Mouse (Mus musculus) forebrain, postnatal 0 days (tissue): Measurements from ENCODE around the gene Arhgap21. TPM values are rescaled to one million over a fixed set of nuclear protein-coding genes. Genes with fewer than 3 reads are reported as not detected.
"Not testable (repeated sequence)": the region's sequence is repeated elsewhere in the genome, so short reads cannot be mapped to it uniquely, and the experiment has no call there.

ENCODE experiments used
- ATAC-seq: fragments of 200-750 bp; cut with Nextera tagmentation; 2 replicates; pipeline ENCODE4 v1.8.0; 2017; ENCODE audit warnings: mild to moderate bottlenecking, moderate library complexity
- DNase-seq: peaks from one replicate; pipeline ENCODE4 v3.0.0-alpha.2; 2015
- H3K27ac ChIP-seq: fragments of 300-500 bp; sonication (generic); 2 replicates; pipeline ENCODE4 v1.5.1; 2014; ENCODE audit warnings: low read depth, mild to moderate bottlenecking, antibody characterized with exemption, low read length, moderate library complexity, mixed read lengths
- H3K27me3 ChIP-seq: fragments of 300-500 bp; sonication (generic); 2 replicates; pipeline ENCODE4 v1.6.1; 2014; ENCODE audit warnings: mild to moderate bottlenecking, low read length, mixed read lengths; ENCODE audit not compliant: insufficient read depth
- H3K36me3 ChIP-seq: fragments of 300-500 bp; sonication (generic); 2 replicates; pipeline ENCODE4 v1.6.1; 2014; ENCODE audit warnings: mild to moderate bottlenecking, moderate library complexity; ENCODE audit not compliant: insufficient read depth
- H3K4me1 ChIP-seq: fragments of 300-500 bp; sonication (generic); 2 replicates; pipeline ENCODE4 v1.6.1; 2014; ENCODE audit warnings: antibody characterized with exemption; ENCODE audit not compliant: insufficient read depth
- H3K4me2 ChIP-seq: fragments of 300-500 bp; sonication (generic); 2 replicates; pipeline ENCODE4 v1.6.1; 2014; ENCODE audit warnings: low read depth, mild to moderate bottlenecking, moderate library complexity
- H3K4me3 ChIP-seq: fragments of 300-500 bp; sonication (generic); 2 replicates; pipeline ENCODE4 v1.5.1; 2014; ENCODE audit warnings: low read depth, low read length, mixed read lengths
- H3K9ac ChIP-seq: fragments of 300-500 bp; sonication (generic); 2 replicates; pipeline ENCODE4 v1.6.1; 2014; ENCODE audit warnings: mild to moderate bottlenecking
- H3K9me3 ChIP-seq: fragments of 300-500 bp; sonication (generic); 2 replicates; pipeline ENCODE4 v1.6.1; 2016; ENCODE audit warnings: low read length
- CTCF ChIP-seq: sonication (generic); IDR thresholded peaks from 2 replicates; pipeline ENCODE4 v1.5.1; 2016; ENCODE audit warnings: antibody characterized with exemption, control low read depth, low read depth
- WGBS: fragments of 180-500 bp; shearing (Covaris S2); extraction: QIAGEN DNeasy Blood & Tissue Kit; methylation state at CpG from one replicate; pipeline ENCODE4 v1.1.7; 2014; 5-methylcytosine and 5-hydroxymethylcytosine counted together
- polyA plus RNA-seq: library from polyadenylated mRNA; unstranded; fragments of >200 nt; fragmentation: Nextera tagmentation; extraction: Ambion mirVana; gene quantifications from 2 replicates; pipeline ENCODE4 v1.2.1, GENCODE M21; 2015
- total RNA-seq: library from RNA; depleted of rRNA; stranded (reverse); fragments of >200 nt; gene quantifications from 2 replicates; pipeline ENCODE4 v1.2.3, GENCODE M21; 2014

Arhgap21 gene
- total and polyA plus RNA-seq, 2 experiments from 2014 or later = 24.9 to 99.1 TPM

DNA sequence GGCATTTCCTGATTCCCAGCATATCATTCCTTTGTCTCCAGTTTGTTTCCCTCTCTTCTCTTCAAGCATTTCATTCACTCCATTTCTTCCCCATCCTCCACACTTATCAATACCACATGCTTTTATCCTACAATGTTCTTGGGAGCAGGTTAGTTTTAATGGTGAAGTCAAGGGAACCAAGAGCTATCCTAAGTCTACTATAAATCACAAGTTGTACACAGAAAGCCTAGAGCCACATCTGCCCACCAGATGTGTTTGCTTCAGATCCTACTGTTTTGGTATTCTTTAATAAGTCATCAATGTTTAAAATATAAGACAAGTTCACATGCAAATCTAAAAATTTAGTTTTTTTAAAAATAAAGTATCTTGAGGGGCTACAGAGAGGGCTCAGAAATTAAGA is 27.6 kb downstream of the Arhgap21 start:
- H3K4me1 ChIP-seq = 0 out of 2 replicates have a peak, but pooled peaks cover 7% of the 10 kb centered on the region
- no peaks in the 10 kb centered on the region for H3K36me3 ChIP-seq
- no peak overlapping the region for H3K4me2 ChIP-seq
- H3K27ac ChIP-seq = no peak overlapping the region
- no peaks in the 10 kb centered on the region for H3K9me3 ChIP-seq
- H3K9ac ChIP-seq = no peak overlapping the region
- ATAC-seq (no peak), DNase-seq (no peak)
- no peaks in the 10 kb centered on the region for H3K27me3 ChIP-seq
- H3K4me3 ChIP-seq = no peak overlapping the region
- TF ChIP-seq CTCF = no peak

DNA sequence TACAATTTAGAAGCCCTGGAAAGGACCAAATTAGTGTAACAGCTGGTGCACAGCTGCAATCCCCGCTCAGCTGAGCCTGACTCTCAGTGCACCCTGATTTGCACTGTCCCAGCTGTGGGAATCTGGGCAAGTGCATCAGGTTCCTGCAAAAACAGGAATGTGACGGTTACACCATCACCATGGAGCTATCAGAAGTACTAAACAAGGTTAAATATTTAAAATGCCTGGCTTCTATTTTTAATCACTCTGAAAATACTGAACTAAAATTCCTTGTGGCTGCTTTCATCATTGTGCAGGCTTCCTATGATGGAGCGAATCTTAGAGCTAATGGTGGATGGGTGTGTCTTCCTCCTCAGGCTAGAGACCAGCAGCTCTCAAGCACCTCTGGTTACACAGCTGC is 29.3 kb downstream of the Arhgap21 start:
- DNase-seq = no peak
- no peak overlapping the region for H3K4me2 ChIP-seq
- no peak overlapping the region for H3K4me3 ChIP-seq
- no peak for TF ChIP-seq CTCF
- H3K9ac ChIP-seq = no peak overlapping the region
- no peak for ATAC-seq
- no peaks in the 10 kb centered on the region for H3K27me3 ChIP-seq
- no peak overlapping the region for H3K27ac ChIP-seq
- WGBS = 81% methylated on average over 3 of the region's 3 CpGs
- no peaks in the 10 kb centered on the region for H3K9me3 ChIP-seq
- H3K4me1 ChIP-seq = 0 out of 2 replicates have a peak, but pooled peaks cover 7% of the 10 kb centered on the region
- no peaks in the 10 kb centered on the region for H3K36me3 ChIP-seq

DNA sequence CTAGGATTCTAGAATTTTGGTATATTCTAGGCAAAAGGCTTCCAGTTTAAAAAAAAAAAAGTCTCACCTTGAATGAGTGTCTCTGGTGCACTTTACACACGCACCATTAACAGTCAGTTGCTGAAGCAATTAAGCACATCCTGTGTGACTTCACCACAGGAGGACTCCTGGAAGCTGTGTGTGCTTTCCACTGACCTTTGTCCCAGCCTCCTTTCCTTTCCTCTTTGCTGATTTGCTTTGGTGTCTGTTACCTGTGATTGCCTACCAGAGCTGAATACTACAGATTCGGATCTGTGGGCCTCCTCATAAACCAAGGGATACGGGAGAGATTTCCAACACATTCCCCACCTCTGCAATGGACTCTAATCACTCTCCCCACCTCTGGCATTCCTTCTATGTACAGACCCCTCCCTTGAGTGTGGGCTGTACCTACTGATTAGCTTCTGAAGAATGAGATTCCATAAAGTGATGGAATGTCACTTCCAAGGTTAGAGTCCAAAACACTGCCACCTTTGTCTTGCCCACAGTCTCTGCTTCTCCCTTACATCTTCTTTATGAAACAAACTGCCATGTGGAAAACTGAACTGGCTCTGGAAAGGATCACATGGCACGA is 32.0 kb downstream of the Arhgap21 start:
- ATAC-seq = no peak
- H3K9me3 ChIP-seq = no peaks in the 10 kb centered on the region
- no peak for TF ChIP-seq CTCF
- H3K27ac ChIP-seq = no peak overlapping the region
- no peaks in the 10 kb centered on the region for H3K27me3 ChIP-seq
- no peak overlapping the region for H3K4me2 ChIP-seq
- no peaks in the 10 kb centered on the region for H3K4me1 ChIP-seq
- WGBS = 75% methylated on average over 4 of the region's 4 CpGs
- no peak overlapping the region for H3K4me3 ChIP-seq
- no peak overlapping the region for H3K9ac ChIP-seq
- no peak for DNase-seq
- H3K36me3 ChIP-seq = no peaks in the 10 kb centered on the region

DNA sequence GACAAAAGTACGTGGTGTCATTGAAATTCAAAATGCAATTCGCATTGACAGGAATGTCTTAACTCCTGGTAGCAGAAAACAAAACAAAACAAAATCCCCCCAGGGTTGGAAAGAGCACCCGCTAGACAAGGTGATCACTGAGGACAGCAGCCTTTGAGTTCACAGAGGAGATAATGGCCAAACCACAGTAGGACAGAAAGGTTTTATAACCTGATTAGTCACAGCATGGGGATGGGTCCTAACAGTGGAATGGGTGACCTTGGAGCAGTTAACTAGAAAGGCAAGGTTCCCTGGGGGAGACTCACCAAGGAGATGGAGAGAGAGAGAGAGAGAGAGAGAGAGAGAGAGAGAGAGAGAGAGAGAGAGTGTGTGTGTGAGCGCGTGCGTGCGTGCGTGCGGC is 34.3 kb downstream of the Arhgap21 start:
- Histone ChIP-seq H3K27ac (no peak overlapping the region), H3K4me2 (no peak overlapping the region), H3K4me1 (no peaks in the 10 kb centered on the region), H3K9me3 (no peaks in the 10 kb centered on the region), H3K9ac (no peak overlapping the region), H3K36me3 (no peaks in the 10 kb centered on the region), H3K27me3 (no peaks in the 10 kb centered on the region), H3K4me3 (no peak overlapping the region)
- no peak for DNase-seq
- 64% methylated on average over 9 of the region's 9 CpGs for WGBS
- TF ChIP-seq CTCF = no peak
- no peak for ATAC-seq

DNA sequence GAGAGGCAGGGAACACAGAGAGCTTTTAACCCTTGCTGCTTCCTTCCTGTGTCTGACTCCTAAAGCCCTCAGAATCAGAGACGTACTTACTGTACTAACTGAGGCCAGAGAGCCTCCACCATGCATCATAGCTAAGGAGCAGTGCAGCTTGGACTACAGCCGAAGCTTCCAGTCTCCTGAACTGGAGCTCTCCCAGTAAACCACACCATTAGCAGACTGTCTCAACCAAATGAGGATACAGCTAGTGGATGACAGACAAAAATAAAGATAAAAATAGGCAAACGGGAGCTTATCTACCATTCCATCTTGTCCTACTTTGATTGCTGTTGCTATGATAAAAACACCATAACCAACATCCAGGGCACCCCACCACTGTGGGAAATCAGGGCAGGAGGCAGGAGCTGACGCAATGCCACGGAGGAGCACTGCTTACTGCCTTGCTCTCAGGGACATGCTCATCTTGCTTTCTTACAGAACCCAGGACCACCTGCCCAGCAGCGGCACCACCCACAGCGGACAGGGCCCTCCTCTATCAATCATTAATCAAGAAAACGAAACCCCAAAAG is 35.9 kb downstream of the Arhgap21 start:
- 92% methylated on average over 8 of the region's 8 CpGs for WGBS
- TF ChIP-seq CTCF = no peak
- H3K4me2 ChIP-seq = no peak overlapping the region
- no peaks in the 10 kb centered on the region for H3K36me3 ChIP-seq
- no peaks in the 10 kb centered on the region for H3K4me1 ChIP-seq
- no peak for ATAC-seq
- no peak overlapping the region for H3K9ac ChIP-seq
- H3K4me3 ChIP-seq = no peak overlapping the region
- no peak for DNase-seq
- no peaks in the 10 kb centered on the region for H3K9me3 ChIP-seq
- H3K27ac ChIP-seq = no peak overlapping the region
- H3K27me3 ChIP-seq = no peaks in the 10 kb centered on the region

DNA sequence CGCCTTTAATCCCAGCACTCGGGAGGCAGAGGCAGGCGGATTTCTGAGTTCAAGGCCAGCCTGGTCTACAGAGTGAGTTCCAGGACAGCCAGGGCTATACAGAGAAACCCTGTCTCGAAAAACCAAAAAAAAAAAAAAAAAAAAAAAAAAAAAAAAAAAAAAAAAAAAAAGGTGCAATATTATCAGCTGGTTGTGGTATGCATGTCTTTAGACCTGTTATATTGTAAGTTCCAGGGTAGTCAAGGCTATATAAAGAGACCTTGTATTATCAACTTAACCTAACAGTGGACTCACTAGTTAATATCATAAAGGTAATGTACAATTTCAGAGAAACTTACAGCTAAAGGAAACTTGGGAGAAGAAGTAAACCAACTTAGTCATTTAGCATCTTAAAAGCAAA is 36.9 kb downstream of the Arhgap21 start:
- not testable (repeated sequence) for H3K4me2 ChIP-seq, H3K36me3 ChIP-seq, H3K27me3 ChIP-seq, H3K27ac ChIP-seq, ATAC-seq, H3K9me3 ChIP-seq, H3K4me1 ChIP-seq, H3K9ac ChIP-seq, DNase-seq, H3K4me3 ChIP-seq
- 92% methylated on average over 3 of the region's 4 CpGs for WGBS

DNA sequence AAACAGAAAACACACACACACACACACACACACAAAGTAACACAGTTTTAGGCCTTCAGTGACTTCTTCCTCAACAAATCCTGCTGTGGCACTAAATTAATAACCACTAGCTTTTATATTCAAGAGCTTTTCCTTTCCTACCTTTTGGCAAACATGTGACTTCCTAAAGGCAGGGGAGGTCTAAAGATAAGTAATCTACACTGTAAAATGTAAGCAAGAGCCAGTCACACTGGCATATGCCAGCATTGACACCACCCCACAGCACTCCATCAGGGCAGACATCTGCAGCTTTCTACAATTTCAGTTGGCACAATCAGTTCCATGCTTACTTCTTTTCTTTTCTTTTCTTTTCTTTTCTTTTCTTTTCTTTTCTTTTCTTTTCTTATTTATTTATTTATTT is 40.2 kb downstream of the Arhgap21 start:
- H3K36me3 ChIP-seq = no peaks in the 10 kb centered on the region
- no peak overlapping the region for H3K4me3 ChIP-seq
- H3K27ac ChIP-seq = no peak overlapping the region
- H3K9me3 ChIP-seq = no peaks in the 10 kb centered on the region
- TF ChIP-seq CTCF = no peak
- no peak overlapping the region for H3K9ac ChIP-seq
- no peaks in the 10 kb centered on the region for H3K27me3 ChIP-seq
- no peak overlapping the region for H3K4me2 ChIP-seq
- ATAC-seq (no peak), DNase-seq (no peak)
- no peaks in the 10 kb centered on the region for H3K4me1 ChIP-seq
